Mouse (Mus musculus): ENCODE measurements around the gene Gucy1a1. TPM values are rescaled to one million over a fixed set of nuclear protein-coding genes. Genes with fewer than 3 reads are reported as not detected.

The Gucy1a1 gene
- total and polyA plus RNA-seq, 3 experiments: not detected

- no peak for DNase-seq (ENCODE audit: low read depth, low spot score)
- H3K27me3 ChIP-seq (ENCODE audit: control insufficient read depth in 1 of 2, insufficient read depth in 2 of 2, low read length in 2 of 2): no peaks in the 10 kb centered on the region
- H3K27ac ChIP-seq (ENCODE audit: control insufficient read depth, low read depth, low read length): no peak overlapping the region
- H3K36me3 ChIP-seq (ENCODE audit: control insufficient read depth in 1 of 2, insufficient read depth in 2 of 2, low read length in 2 of 2): no peaks in the 10 kb centered on the region
- H3K79me2 ChIP-seq (ENCODE audit: control insufficient read depth, insufficient read depth, low read length, poor library complexity): no peaks in the 10 kb centered on the region
- H3K4me1 ChIP-seq (ENCODE audit: control insufficient read depth in 1 of 2, insufficient read depth in 2 of 2, low read length in 2 of 2): no peaks in the 10 kb centered on the region
- TF ChIP-seq POLR2AphosphoS2 (IDR thresholded peaks at IDR 0.05; ENCODE audit: low read length) (no peak), UBTF (IDR thresholded peaks at IDR 0.05; ENCODE audit: borderline replicate concordance, insufficient read depth, low read depth, low read length) (no peak), GABPA (IDR thresholded peaks at IDR 0.05; ENCODE audit: low read depth, low read length) (no peak), MYB (IDR thresholded peaks at IDR 0.05; ENCODE audit: low read depth, low read length) (no peak), TAL1 (IDR thresholded peaks at IDR 0.05; ENCODE audit: low read length) (no peak), ZNF384 (IDR thresholded peaks at IDR 0.05; ENCODE audit: low read depth, low read length) (no peak), MAX (IDR thresholded peaks at IDR 0.05; ENCODE audit: low read length) (no peak), ZMIZ1 (IDR thresholded peaks at IDR 0.05; ENCODE audit: low read depth, low read length) (no peak)
- H3K9me3 ChIP-seq (replicated peaks; ENCODE audit: insufficient read depth, low read length): no peaks in the 10 kb centered on the region
- H3K9ac ChIP-seq (ENCODE audit: control insufficient read depth, low read depth, low read length, poor library complexity, severe bottlenecking): no peak overlapping the region
- no peak overlapping the region for H3K4me3 ChIP-seq (ENCODE audit: control insufficient read depth in 1 of 2, insufficient read depth in 1 of 2, low read depth in 2 of 2, low read length in 2 of 2)
These were observed 864 bp downstream of the Gucy1a1 start for GRCm38 (mm10) chr3:82144725-82145125.

GRCm38 (mm10) chr3:82140781-82141180 lies 4.8 kb downstream of the Gucy1a1 start:
- no peak overlapping the region for H3K27ac ChIP-seq (ENCODE audit: control insufficient read depth, low read depth, low read length)
- TF ChIP-seq ETS1 (IDR thresholded peaks at IDR 0.05; ENCODE audit: low read depth, low read length) (no peak), TBP (IDR thresholded peaks at IDR 0.05; ENCODE audit: low read depth, low read length) (no peak), POLR2A (IDR thresholded peaks at IDR 0.05; ENCODE audit: control insufficient read depth in 1 of 2, insufficient read depth in 1 of 2, low read depth in 1 of 2, low read length in 2 of 2, poor library complexity in 1 of 2) (no peak), ZMIZ1 (IDR thresholded peaks at IDR 0.05; ENCODE audit: low read depth, low read length) (no peak), USF2 (IDR thresholded peaks at IDR 0.05; ENCODE audit: borderline replicate concordance in 1 of 2, insufficient read depth in 1 of 2, low read depth in 1 of 2, low read length in 2 of 2) (no peak), TCF12 (IDR thresholded peaks at IDR 0.05; ENCODE audit: low read depth, low read length) (no peak), E2F4 (IDR thresholded peaks at IDR 0.05; ENCODE audit: borderline replicate concordance, low read depth, low read length) (no peak), SMC3 (IDR thresholded peaks at IDR 0.05; ENCODE audit: low read depth, low read length) (no peak)
- DNase-seq (ENCODE audit: low read depth, low spot score): no peak
- no peak overlapping the region for H3K4me3 ChIP-seq (ENCODE audit: control insufficient read depth in 1 of 2, insufficient read depth in 1 of 2, low read depth in 2 of 2, low read length in 2 of 2)
- H3K4me1 ChIP-seq (ENCODE audit: control insufficient read depth in 1 of 2, insufficient read depth in 2 of 2, low read length in 2 of 2): no peaks in the 10 kb centered on the region
- H3K9ac ChIP-seq (ENCODE audit: control insufficient read depth, low read depth, low read length, poor library complexity, severe bottlenecking): no peak overlapping the region
- H3K27me3 ChIP-seq (ENCODE audit: control insufficient read depth in 1 of 2, insufficient read depth in 2 of 2, low read length in 2 of 2): no peaks in the 10 kb centered on the region
- no peaks in the 10 kb centered on the region for H3K79me2 ChIP-seq (ENCODE audit: control insufficient read depth, insufficient read depth, low read length, poor library complexity)
- no peaks in the 10 kb centered on the region for H3K9me3 ChIP-seq (replicated peaks; ENCODE audit: insufficient read depth, low read length)
- no peaks in the 10 kb centered on the region for H3K36me3 ChIP-seq (ENCODE audit: control insufficient read depth in 1 of 2, insufficient read depth in 2 of 2, low read length in 2 of 2)
